Mouse (Mus musculus) testis, postnatal 10 days (tissue): Measurements from ENCODE around the gene Col9a1.

Experiments used
- DNase-seq: peaks from one replicate; pipeline ENCODE4 v3.0.0; 2021; ENCODE audit warnings: low spot score

The Col9a1 gene

DNA sequence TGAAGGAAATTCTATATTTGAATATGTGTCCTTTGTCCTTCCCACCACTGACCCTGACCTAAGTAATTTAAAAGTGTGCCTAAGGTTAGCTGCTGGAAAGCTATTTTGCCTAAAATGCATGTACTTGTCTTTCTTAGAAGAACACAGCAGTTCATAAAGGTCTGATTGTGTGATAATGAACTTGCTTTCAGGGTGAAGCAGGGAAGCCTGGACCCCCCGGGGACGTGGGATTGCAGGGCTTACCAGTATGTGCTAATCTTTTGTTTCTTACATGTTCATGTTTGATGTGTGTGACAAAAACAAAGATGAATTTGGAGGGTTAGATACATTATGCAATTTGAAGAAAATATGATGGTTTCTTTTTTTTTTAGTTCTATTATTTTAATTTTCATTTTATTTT is 44.8 kb downstream of the Col9a1 start:
- no peak for DNase-seq

GRCm38 (mm10) chr1:24222981-24223612 is 45.7 kb downstream of the Col9a1 start:
- DNase-seq = no peak

GRCm38 (mm10) chr1:24225825-24226526 is 48.6 kb downstream of the Col9a1 start:
- DNase-seq = no peak

- DNase-seq = no peak
Measured at GRCm38 (mm10) chr1:24226941-24227711, 49.7 kb downstream of the Col9a1 start.

- DNase-seq = no peak
Measured at GRCm38 (mm10) chr1:24229552-24229951, 52.1 kb downstream of the Col9a1 start.

- DNase-seq = no peak
Measured at GRCm38 (mm10) chr1:24230428-24230827, 53.0 kb downstream of the Col9a1 start.

DNA sequence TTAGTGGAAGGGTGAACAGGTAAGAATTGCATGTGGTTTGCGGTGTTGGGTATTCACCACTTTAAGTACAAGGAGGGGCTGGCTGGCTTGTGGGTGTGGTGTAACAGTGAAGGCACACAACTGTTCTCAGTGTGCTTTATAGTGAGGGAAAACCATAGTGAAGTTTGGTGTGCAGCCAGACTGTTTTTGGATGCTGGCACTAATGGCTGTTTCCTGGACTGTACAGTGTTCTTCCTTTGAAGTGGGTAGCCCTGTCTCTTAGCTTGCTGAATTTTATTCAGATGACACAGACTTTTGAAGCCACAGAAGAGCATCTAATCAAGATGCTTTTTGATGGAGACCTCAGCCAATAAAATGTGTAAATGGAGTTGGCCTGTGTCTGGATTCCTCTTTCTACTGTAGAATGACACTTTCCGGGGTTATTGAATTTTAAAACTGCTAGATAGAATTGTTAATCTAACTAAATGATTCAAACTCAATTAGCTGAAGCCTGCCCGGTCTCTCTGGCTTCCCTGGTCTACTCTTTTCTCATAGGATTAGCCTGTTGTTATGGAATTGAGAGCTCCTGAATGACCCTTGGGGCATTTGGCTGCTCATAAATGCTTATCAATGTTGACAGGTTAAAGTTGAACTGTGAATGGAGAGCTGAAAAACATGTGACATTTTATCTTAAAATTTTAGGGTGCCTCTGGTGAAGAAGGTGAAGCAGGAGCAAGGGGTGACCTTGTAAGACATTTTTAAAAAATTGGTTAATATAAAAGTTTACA is 54.3 kb downstream of the Col9a1 start:
- no peak for DNase-seq

GRCm38 (mm10) chr1:24236330-24236729 is 58.9 kb downstream of the Col9a1 start:
- DNase-seq = no peak

DNA sequence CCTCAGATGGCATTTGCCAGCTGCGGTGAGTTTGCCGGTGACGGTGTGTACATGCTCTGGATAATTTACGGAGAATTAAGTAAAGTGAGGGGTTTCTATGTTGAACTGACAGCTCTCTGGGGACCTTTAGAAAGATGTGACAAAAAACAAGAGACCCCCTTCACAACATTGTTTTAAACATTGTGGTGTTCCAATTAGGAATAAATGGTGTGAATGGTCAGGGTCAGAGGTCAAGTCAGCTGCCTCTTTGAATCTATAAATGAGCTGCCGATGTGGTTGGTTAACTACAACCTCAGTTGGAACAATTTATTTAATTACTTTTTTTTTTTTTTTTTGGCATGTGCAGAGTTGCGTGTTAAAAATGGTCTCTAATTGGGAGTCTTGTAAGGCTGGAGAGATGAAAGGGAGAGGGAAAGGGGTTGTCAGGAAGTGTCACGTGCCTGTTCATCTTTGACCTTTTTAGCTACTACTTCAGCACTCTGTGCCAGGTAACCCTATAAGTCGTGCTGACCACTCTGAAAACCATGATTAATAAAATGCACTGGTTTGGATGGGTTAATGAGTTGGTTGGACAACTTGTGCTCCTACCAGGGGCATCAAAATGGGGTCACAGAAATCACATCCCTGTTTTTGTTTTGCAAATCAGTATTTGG is 62.8 kb downstream of the Col9a1 start:
- DNase-seq = no peak

DNA sequence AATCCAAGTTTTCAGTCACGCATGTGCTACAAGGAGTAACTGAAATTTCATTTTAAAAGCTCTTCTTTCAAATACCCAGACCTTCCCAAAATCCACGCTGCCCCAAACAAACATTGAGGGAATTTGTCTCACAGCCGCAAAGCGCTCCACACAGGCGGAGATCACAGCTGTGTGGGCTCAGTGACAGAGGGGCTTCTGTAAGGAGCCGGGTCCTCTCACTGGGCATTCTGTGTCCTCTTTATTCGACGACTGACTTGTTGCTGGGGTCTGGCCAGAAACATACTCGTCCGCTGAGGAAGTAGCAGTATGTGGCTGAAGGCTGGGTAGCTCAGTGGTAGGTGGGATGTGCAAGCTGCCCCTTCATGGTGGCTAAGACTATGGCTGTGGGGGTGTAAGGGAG is 67.5 kb downstream of the Col9a1 start:
- DNase-seq = no peak

DNA sequence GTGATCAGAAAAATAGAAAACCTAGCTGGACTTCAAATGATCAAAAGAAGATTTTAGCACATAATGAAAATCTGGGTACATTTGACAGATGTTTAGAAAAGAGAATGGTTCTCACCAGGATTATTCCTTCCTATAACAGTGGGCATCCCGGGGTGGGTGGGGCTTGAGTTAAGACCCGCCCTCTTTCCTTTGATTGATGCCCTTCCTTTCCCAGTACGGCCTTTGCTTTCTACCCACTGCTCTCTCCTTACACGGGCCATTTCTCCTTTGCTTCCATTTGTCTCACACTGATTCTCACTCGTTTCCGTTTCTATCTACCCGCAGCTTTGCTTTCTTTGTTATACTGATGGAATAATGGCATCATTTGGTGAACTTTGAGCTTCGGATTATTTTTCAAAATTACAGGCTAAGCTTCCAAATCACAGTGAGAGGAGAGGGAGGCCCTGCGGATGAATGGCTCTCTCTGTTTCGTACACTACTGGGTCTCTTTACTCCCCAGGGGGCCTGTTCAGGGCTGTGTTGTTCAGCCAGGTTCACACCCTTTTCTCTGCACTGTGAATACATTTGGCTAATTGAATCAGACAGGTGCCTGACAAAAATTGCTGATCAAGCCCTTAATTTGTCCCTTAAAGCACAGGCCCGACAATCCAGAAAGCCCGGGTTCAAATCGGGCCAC is 68.4 kb downstream of the Col9a1 start:
- no peak for DNase-seq

DNA sequence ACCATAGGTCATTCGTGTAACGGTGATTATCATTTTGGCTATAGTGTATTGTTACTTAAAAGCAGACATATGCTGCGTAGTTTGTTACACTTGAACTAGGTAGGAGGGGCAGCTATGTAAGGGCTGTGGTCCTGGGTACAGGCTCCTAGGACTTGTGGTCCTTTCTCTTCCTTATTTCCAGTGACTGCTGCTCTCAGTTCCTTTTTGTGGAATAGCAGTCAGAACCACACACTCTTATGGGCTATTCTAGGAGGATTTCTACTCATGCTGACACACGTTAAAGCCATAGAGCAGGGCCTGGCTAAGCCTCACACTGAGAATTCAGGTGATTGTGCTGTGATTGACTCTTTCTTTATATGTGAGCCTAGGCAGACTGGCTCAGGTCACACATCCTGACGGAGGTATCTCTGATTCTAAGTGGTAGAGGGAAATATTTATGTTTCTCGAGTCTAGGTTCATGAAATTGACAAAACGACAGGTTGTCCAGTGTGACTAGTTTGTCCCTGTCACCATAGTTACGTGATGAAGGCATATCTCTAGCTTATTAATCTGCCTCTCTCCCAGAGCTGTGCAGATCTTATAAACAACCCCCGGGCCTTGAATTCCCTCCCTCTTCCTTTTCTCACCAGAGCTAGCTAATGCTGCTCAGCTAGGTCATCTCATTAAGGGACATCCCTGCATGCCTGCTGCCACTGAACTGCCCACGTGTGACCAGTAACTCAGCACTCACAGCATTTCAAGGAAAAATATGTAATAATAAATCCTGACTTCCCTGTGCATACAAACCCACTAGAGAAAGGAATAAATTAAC is 71.1 kb downstream of the Col9a1 start:
- no peak for DNase-seq

DNA sequence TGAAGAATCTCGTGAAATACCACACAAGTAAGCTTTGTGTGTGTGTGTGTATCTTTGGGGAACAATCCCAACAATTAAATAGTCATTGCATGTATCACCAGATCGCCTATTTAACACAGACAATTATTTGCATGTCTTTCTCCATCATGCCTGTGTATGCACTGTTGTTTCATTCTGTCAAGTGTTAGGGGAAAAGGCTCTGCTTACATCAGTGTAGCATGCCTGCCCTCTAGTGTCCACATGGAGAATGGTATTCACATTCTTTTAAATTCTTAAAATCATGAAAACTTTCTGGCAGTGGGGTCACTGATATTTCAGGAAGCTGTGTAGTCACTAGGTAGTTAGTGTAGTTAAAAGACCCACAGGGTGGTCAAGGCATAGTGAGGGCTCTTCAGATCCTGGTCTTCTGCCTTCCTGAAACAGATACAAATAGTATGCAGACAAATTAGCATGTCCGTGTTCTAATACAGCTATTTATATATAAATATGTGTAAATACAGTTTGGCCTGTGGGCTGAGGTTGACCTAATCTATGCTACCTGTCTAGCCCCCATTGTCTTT is 71.8 kb downstream of the Col9a1 start:
- no peak for DNase-seq

DNA sequence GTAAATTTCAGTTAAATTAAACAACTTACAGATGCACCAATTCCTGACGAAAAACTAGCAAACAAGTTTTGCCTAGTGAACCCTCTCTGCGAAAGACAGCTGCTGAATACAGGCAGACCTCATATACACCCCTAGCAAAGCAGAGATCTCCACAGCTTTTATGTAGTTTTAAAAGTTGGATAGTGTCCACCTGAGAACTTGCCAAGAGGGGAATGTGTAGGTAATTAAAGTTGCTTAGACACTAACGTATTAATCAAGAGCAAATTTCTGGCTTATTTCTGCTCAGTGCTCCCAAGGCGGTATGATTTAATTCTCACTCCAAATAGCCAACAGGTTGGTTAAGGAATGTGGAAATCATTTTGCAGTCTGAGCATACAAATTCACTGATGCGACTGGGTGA is 80.6 kb downstream of the Col9a1 start:
- DNase-seq = no peak

- no peak for DNase-seq
Measured at GRCm38 (mm10) chr1:24259419-24259818, 82.0 kb downstream of the Col9a1 start.

DNA sequence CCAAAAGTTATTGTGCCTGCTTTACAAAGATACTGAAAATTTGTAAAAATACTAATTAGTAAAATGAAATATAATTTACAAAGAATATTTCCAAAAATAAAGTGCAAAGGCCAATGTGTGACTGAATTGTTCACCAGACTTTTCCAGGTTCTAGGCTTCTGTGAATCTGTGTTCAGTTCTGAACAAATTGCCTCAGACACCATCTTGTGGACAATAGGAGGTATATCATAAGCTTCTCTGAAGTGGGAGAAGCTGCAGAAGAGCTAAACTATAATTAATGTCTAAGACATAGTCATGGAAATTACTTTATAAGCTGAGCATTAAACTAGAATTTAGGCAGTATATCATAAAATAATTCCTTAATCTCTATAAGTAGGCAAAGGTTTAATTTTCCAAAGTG is 83.8 kb downstream of the Col9a1 start:
- no peak for DNase-seq

- no peak for DNase-seq
Measured at GRCm38 (mm10) chr1:24267022-24267421, 89.6 kb downstream of the Col9a1 start.

- DNase-seq = no peak
Measured at GRCm38 (mm10) chr1:24286360-24286759, 109.0 kb downstream of the Col9a1 start.

- DNase-seq = no peak
Measured at GRCm38 (mm10) chr1:24292515-24292914, 115.1 kb downstream of the Col9a1 start.
